Mouse (Mus musculus): ENCODE results near the gene Edar. TPM values are rescaled to one million over a fixed set of nuclear protein-coding genes. Genes with fewer than 3 reads are reported as not detected.
A peak's percentile ranks its signal among the peaks of the same experiment; 100 is the strongest.

Edar gene
- polyA plus RNA-seq, 1 experiment = not detected

DNA sequence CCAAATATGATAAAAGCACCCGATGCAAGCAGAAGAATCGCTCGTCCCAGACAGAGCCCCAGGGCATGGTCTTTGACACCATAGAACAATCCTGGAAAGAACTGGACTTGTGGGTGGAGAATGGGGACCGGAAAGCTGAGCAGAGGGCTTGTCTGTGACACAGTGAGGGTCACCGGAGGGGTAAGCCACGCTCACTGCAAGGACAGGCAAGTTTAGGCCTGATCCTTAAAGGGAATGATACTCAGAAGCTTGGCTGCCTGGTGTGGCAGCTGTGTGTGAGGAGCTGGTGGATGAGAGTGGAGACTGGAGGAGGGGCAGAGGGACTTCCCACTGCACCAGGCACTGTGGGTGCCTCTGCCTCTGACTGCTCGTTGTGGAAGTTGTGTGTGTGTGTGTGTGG, 15.6 kb upstream of the Edar start:
- Histone ChIP-seq H3K4me1 (ENCODE audit: control insufficient read depth) (no peaks in the 10 kb centered on the region), H3K9me3 (ENCODE audit: control insufficient read depth, low read length) (peaks cover 24% of the 10 kb centered on the region), H3K27me3 (ENCODE audit: control insufficient read depth) (no peaks in the 10 kb centered on the region), H3K36me3 (ENCODE audit: control insufficient read depth) (no peaks in the 10 kb centered on the region), H3K4me3 (replicated peaks) (no peak overlapping the region)
- TF ChIP-seq GATA1 (IDR thresholded peaks at IDR 0.05; ENCODE audit: low read length) (no peak), TAL1 (IDR thresholded peaks at IDR 0.05; ENCODE audit: low read length) (no peak)

DNA sequence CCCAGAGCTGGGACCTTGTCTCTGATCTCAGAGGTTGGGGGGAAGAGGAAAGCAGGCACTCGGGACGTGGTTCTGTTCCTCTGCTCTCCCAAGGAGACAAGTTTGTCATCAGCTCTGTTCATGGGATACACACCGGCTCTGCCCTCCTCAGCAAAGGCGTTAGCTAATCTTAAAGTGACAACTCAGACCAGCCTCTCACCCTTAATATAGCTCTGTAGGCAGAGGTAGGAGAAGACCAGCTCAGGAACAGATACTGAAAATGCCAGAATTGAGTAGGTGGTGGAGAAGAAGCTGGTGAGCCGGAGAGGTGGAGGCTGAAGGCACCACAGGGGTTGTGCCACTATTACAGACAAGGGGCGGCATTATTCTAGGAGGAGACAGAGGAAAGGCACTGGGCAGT, 3.8 kb upstream of the Edar start:
- Histone ChIP-seq H3K27me3 (ENCODE audit: control insufficient read depth) (peaks cover 2% of the 10 kb centered on the region; the same call in 1 of the 2 replicates), H3K9me3 (ENCODE audit: control insufficient read depth, low read length) (no peaks in the 10 kb centered on the region), H3K36me3 (ENCODE audit: control insufficient read depth) (no peaks in the 10 kb centered on the region), H3K4me3 (replicated peaks) (no peak overlapping the region), H3K4me1 (ENCODE audit: control insufficient read depth) (no peaks in the 10 kb centered on the region; the same call in 1 of the 2 replicates)
- TF ChIP-seq TAL1 (IDR thresholded peaks at IDR 0.05; ENCODE audit: low read length) (no peak), GATA1 (IDR thresholded peaks at IDR 0.05; ENCODE audit: low read length) (0 out of 2 replicates have a peak, but pooled peaks have one; percentile 2)

DNA sequence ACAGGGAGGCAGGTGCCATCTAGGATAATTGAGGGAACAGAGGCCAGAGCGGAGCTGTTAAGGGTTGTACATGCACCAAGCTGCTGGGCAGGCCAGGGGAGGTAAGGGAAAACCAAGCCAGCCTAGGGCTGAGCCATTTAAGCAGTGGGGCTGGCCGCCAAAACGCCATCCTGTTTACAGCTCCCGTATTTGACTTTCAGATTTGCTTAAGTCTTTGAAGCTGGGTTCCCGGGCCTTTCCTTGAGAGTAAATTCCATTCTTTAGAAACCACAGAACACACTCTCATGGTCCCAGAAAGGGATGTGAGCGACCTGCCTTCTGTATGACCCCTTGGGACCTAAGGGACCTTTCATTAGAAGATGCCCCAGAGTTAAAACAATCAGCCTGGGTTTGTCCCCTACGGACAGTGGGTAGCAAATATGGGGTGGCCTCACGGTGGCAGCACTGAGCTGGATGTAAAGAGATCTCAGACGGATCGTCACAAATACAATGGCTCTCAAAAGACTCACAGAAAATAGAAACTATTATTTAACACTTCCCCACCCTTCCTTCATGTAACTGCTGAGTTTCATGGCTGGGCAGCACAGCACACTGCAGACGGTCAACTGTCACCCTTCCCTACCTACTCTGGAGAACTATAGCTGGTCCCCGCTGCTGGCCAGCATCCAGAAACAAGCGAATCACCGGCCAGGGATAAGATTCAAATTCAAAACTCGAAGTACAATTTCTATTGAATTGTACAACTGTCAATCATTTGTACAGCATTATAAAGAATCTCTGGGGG, 2.0 kb downstream of the Edar start:
- Histone ChIP-seq H3K36me3 (ENCODE audit: control insufficient read depth) (no peaks in the 10 kb centered on the region), H3K9me3 (ENCODE audit: control insufficient read depth, low read length) (no peaks in the 10 kb centered on the region), H3K27me3 (ENCODE audit: control insufficient read depth) (peaks cover 2% of the 10 kb centered on the region; the same call in 1 of the 2 replicates), H3K4me1 (ENCODE audit: control insufficient read depth) (no peaks in the 10 kb centered on the region; the same call in 1 of the 2 replicates), H3K4me3 (replicated peaks) (no peak overlapping the region)
- TF ChIP-seq TAL1 (IDR thresholded peaks at IDR 0.05; ENCODE audit: low read length) (no peak), GATA1 (IDR thresholded peaks at IDR 0.05; ENCODE audit: low read length) (no peak)

DNA sequence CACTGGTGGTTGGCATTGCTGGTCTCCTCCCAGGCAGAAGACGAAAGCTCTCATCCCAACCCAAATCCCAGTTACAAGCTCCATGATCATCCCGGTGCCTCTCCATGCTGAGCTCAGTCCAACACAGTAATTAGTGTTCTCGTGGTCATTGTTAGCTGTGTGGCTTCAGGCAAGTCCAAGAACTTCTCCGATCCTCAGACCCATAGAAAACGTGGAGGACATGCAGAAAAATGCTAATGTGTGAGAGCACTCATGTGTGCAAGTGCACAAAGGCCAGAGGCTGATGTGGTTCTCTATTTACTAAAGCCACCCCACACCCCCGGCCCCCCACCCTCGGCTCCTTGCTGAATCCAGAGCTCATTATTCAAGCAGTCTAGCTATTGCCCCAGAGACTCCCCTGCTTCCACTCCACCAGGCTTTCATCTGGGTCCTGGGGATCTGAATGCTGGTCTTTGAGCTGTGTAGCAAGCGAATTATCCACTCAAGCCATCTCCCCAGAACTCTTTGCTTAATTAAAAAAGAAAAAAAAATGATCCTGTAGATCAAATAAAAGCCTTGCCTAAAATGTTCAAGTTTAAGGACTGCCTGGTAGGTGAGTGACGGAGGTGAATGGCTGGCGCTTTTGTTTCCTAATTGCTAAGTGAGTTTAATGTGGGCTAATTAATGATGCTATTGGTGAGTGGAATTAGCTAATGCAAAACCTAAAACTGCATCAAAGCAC, 2.7 kb downstream of the Edar start:
- Histone ChIP-seq H3K4me1 (ENCODE audit: control insufficient read depth) (no peaks in the 10 kb centered on the region; the same call in 1 of the 2 replicates), H3K9me3 (ENCODE audit: control insufficient read depth, low read length) (no peaks in the 10 kb centered on the region), H3K36me3 (ENCODE audit: control insufficient read depth) (no peaks in the 10 kb centered on the region), H3K27me3 (ENCODE audit: control insufficient read depth) (peaks cover 2% of the 10 kb centered on the region; the same call in 1 of the 2 replicates), H3K4me3 (replicated peaks) (no peak overlapping the region)
- no peak for TF ChIP-seq GATA1 (IDR thresholded peaks at IDR 0.05; ENCODE audit: low read length)
- no peak for TF ChIP-seq TAL1 (IDR thresholded peaks at IDR 0.05; ENCODE audit: low read length)

DNA sequence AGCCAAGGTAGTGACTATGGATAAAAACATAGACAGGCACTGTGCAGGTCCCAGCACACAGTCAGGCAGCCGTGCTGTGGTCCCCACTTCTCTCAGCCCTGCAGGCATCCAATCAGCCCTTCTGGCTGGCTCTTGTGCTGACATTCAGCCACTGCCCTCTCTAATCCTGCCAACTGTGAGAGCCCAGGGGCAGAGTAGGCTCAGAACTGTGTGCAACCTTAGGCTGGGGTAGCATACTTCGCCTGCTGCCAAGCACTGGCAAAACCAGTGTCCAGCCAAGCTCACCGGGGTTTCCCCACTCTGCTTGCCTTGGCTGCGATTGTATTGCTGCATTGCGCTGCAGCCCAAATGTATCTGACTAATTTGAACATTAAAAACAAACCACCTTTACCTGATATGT, 11.6 kb downstream of the Edar start:
- no peak for TF ChIP-seq GATA1 (IDR thresholded peaks at IDR 0.05; ENCODE audit: low read length)

DNA sequence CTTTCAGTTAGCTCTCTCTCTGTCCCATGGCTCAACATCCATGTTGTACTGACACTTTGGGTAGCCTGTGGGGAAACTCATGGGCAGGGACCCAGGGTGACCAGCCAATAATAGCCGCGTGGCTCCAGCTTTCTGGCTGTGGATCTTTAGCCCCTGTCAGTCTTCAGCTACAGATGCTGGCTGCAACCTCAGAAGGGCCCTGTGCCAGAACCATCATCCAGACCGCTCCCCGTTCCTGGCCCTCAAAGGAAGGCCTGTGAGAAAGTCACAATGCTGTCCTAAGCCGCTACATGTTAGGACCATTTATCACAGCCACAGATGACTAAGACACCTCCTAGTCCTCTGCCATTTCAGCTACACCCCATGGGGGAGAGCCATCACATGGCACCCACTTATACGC, 12.0 kb downstream of the Edar start:
- TF ChIP-seq TAL1 (IDR thresholded peaks at IDR 0.05; ENCODE audit: low read length) = no peak
- no peak for TF ChIP-seq GATA1 (IDR thresholded peaks at IDR 0.05; ENCODE audit: low read length)
- Histone ChIP-seq H3K27me3 (ENCODE audit: control insufficient read depth) (no peaks in the 10 kb centered on the region), H3K4me3 (replicated peaks) (no peak overlapping the region), H3K9me3 (ENCODE audit: control insufficient read depth, low read length) (no peaks in the 10 kb centered on the region), H3K36me3 (ENCODE audit: control insufficient read depth) (no peaks in the 10 kb centered on the region), H3K4me1 (ENCODE audit: control insufficient read depth) (no peaks in the 10 kb centered on the region)

More for the DNA sequence above, 11.6 kb downstream of the Edar start:
- Histone ChIP-seq H3K27me3 (ENCODE audit: control insufficient read depth) (no peaks in the 10 kb centered on the region), H3K36me3 (ENCODE audit: control insufficient read depth) (no peaks in the 10 kb centered on the region), H3K4me3 (replicated peaks) (no peak overlapping the region), H3K9me3 (ENCODE audit: control insufficient read depth, low read length) (no peaks in the 10 kb centered on the region), H3K4me1 (ENCODE audit: control insufficient read depth) (no peaks in the 10 kb centered on the region)

DNA sequence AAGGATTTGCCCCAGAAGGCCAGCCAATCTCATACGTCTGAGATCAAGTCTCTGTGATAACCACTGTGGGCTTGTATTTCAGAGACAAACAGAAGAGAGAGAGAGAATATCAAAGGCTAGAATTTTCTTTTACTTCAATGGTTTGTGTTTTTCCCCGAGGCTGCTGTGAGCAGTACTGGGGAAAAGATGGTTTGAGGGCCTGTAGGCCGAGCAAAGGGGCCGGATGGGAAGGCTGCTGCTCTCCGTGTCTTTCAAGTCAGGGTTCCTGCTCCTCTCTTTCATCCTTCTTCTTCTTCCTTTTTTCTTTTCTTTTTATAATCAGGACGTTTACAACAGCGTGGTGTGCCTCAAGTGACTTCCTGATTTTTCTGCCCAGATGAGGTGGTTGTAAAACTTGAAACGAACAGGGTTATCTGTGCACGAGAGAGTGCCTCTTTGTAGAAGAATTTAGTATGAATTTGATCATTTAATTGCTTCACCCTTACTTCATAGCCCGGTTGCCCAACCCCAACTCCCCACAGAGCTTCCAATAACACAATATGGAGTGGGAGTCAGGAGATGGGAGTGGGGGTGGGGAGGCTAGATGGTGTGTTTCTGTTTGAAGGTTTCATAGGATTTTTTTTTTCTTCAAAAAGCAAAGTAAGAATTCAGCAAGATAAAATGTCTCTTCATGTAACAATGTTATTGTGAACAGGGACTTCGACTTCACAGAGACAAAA, 16.0 kb downstream of the Edar start:
- Histone ChIP-seq H3K36me3 (ENCODE audit: control insufficient read depth) (no peaks in the 10 kb centered on the region), H3K27me3 (ENCODE audit: control insufficient read depth) (no peaks in the 10 kb centered on the region), H3K9me3 (ENCODE audit: control insufficient read depth, low read length) (no peaks in the 10 kb centered on the region), H3K4me1 (ENCODE audit: control insufficient read depth) (no peaks in the 10 kb centered on the region), H3K4me3 (replicated peaks) (no peak overlapping the region)
- no peak for TF ChIP-seq GATA1 (IDR thresholded peaks at IDR 0.05; ENCODE audit: low read length)
- TF ChIP-seq TAL1 (IDR thresholded peaks at IDR 0.05; ENCODE audit: low read length) = no peak

DNA sequence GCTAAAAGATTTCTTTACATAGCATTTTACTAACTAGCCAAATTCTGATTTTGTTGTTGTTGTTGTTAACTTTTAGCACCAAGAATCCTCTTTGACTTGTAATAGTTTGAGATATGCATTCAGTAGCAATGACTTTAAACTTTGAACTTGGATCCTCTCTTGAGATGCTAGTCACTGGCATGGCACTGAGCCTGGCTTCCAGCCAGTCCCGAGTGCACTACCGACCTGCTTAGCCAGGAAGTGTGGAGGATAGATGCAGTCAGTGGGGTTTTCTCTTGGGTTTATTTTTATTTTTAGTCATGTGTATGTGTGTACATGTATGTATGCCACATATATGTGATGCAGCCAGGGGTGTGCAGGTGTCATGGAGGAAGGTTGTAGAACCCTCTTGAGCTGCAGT, 17.7 kb downstream of the Edar start:
- peaks cover 2% of the 10 kb centered on the region for H3K27me3 ChIP-seq (ENCODE audit: control insufficient read depth)
- TF ChIP-seq TAL1 (IDR thresholded peaks at IDR 0.05; ENCODE audit: low read length) = no peak
- TF ChIP-seq GATA1 (IDR thresholded peaks at IDR 0.05; ENCODE audit: low read length) = no peak
- no peak overlapping the region for H3K4me3 ChIP-seq (replicated peaks)
- no peaks in the 10 kb centered on the region for H3K4me1 ChIP-seq (ENCODE audit: control insufficient read depth)
- no peaks in the 10 kb centered on the region for H3K36me3 ChIP-seq (ENCODE audit: control insufficient read depth)
- H3K9me3 ChIP-seq (ENCODE audit: control insufficient read depth, low read length) = no peaks in the 10 kb centered on the region

DNA sequence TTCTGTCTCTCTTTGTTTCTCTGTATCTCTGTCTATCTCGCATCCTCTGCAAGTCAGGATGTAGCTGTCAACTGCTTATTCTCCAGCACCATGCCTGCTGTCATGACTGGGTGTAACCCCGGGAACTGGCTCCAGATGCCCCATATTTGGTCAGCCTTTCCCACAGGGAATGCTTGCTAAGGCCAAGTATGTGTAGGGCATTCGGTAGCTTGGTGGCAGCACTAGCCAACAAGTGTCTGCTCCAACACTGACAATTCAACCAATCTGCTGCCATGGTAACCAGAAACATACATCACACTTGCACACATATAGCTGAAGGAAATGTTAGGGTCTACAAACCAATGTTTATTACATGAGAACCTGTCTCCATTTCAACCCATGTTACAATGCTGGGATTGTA, 21.8 kb downstream of the Edar start:
- Histone ChIP-seq H3K9me3 (ENCODE audit: control insufficient read depth, low read length) (no peaks in the 10 kb centered on the region), H3K36me3 (ENCODE audit: control insufficient read depth) (no peaks in the 10 kb centered on the region), H3K4me3 (replicated peaks) (no peak overlapping the region), H3K27me3 (ENCODE audit: control insufficient read depth) (peaks cover 15% of the 10 kb centered on the region), H3K4me1 (ENCODE audit: control insufficient read depth) (no peaks in the 10 kb centered on the region)
- TF ChIP-seq TAL1 (IDR thresholded peaks at IDR 0.05; ENCODE audit: low read length) (no peak), GATA1 (IDR thresholded peaks at IDR 0.05; ENCODE audit: low read length) (no peak)
